ENCODE assay signal across 11 mouse cellular contexts in the genomic region with DNA sequence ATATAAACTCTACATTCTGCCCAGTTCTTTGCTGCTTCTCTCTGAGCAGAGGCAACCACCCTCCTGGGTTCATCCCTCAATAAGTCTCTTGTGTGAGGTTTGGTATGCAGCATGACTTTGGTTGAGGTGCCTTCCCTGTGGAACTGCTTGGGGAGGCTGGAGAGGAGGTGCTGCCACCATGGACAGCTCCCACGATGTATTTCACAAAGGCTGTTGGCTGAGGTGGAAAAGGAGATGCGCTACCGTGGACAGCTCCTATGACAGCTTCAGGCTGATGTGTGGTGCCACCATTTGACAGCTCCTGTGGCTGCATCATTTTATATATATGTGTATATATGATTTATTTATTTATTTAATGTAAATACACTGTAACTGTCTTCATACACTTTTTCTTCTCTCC. TPM values are rescaled to one million over a fixed set of nuclear protein-coding genes. Genes with fewer than 3 reads are reported as not detected.
DNase-seq lines count a peak whose midpoint lies in the region; ATAC-seq and TF ChIP-seq lines count a peak whose summit lies in the region.
"Had no signal": no experiment of that assay in that cellular context is flagged by ENCODE, and none has a peak within 500 bp of the region (broad histone marks: within the 10 kb centered on the region; RNA-seq: fewer than 3 reads in every experiment).

No protein-coding gene starts in this region.

- no peak overlapping the region for H3K9ac ChIP-seq in lung, embryonic 14.5 days

- 20% methylated on average over 3 of the region's 3 CpGs for WGBS in lung, embryonic 14.5 days

- DNase-seq in adrenal gland, postnatal 10 days = peak; percentile 51
- DNase-seq in adrenal gland, postnatal 4 days (ENCODE audit: low spot score in 2 of 2) = no peak
- DNase-seq in lung, embryonic 14.5 days = peak; percentile 79
- DNase-seq in lung, adult 18-20 months = no peak
- peak; percentile 77 for DNase-seq in embryo, embryonic 10 days (ENCODE audit: low spot score)
- peak; percentile 71 for DNase-seq in mesoderm, embryonic 11.5 days (ENCODE audit: low read depth, low spot score)
- no peak for DNase-seq in left cerebral cortex, postnatal 14 days (ENCODE audit: low spot score in 2 of 2)
- no peak for DNase-seq in T-cell, adult 2 months (ENCODE audit: low spot score)

- H3K4me3 ChIP-seq in lung, embryonic 14.5 days (ENCODE audit: low read depth, low read length) = no peak overlapping the region
- H3K4me3 ChIP-seq: forebrain, embryonic 10.5 days; left cerebral cortex, adult 2 months had no signal

- TF ChIP-seq CTCF in lung, embryonic 14.5 days (IDR thresholded peaks at IDR 0.05; ENCODE audit: low read depth) = no peak

- intact Hi-C loops in left cerebral cortex, postnatal 14 days (cut with DNase I) = no loop called here

- no peak overlapping the region for H3K27ac ChIP-seq in lung, embryonic 14.5 days (ENCODE audit: low read depth)
- H3K27ac ChIP-seq: forebrain, embryonic 10.5 days; left cerebral cortex, adult 2 months had no signal

- H3K4me2 ChIP-seq in lung, embryonic 14.5 days = no peak overlapping the region

- ATAC-seq in lung, embryonic 14.5 days (ENCODE audit: insufficient read depth) = no peak

- no peaks in the 10 kb centered on the region for H3K4me1 ChIP-seq in lung, embryonic 14.5 days (ENCODE audit: insufficient read depth)

- peaks cover 12% of the 10 kb centered on the region for H3K27me3 ChIP-seq in lung, embryonic 14.5 days (ENCODE audit: insufficient read depth, low read length)

- H3K36me3 ChIP-seq in lung, embryonic 14.5 days (ENCODE audit: insufficient read depth) = peaks cover 19% of the 10 kb centered on the region

- H3K9me3 ChIP-seq in lung, embryonic 14.5 days (ENCODE audit: low read depth, low read length) = no peaks in the 10 kb centered on the region
- H3K9me3 ChIP-seq: forebrain, embryonic 10.5 days had no signal

RNA-seq across cellular contexts. Expression of a gene that starts 12.3 kb away (rescaled TPM):
- total RNA-seq in adrenal gland, postnatal 10 days (2021) = 10 to 100 TPM; 19.1 to 35.7 TPM
- total RNA-seq in adrenal gland, postnatal 4 days (2021) = 10 to 100 TPM; 32.2 to 45.5 TPM
- 1.6 and 2.5 TPM in 2 replicates for polyA plus RNA-seq in lung, embryonic 14.5 days (2014; fragmentation: Nextera tagmentation; extraction: Ambion mirVana)
- total RNA-seq in left cerebral cortex, postnatal 14 days (2021) = 100 to 1,000 TPM; 839 to 875 TPM
- total RNA-seq: hematopoietic stem cell, adult 5-6 weeks had no signal

RNA-seq across cellular contexts. Expression of a gene that starts 14.2 kb away (rescaled TPM):
- 10 to 100 TPM; 18.1 to 20.7 TPM for total RNA-seq in adrenal gland, postnatal 10 days (2021)
- total RNA-seq in adrenal gland, postnatal 4 days (2021) = 10 to 100 TPM; 27.9 to 30.8 TPM
- 18.0 and 21.2 TPM in 2 replicates for polyA plus RNA-seq in lung, embryonic 14.5 days (2014; fragmentation: Nextera tagmentation; extraction: Ambion mirVana)
- total RNA-seq in left cerebral cortex, postnatal 14 days (2021) = 10 to 100 TPM; 18.3 to 20.0 TPM

RNA-seq across cellular contexts. Expression of a gene that starts 17.5 kb away (rescaled TPM):
- total RNA-seq in adrenal gland, postnatal 10 days (2021) = 10 to 100 TPM; 33.0 to 50.3 TPM
- 10 to 100 TPM; 65.6 to 69.4 TPM for total RNA-seq in adrenal gland, postnatal 4 days (2021)
- polyA plus RNA-seq in lung, embryonic 14.5 days (2014; fragmentation: Nextera tagmentation; extraction: Ambion mirVana) = 67.0 and 70.3 TPM in 2 replicates
- total RNA-seq in left cerebral cortex, postnatal 14 days (2021) = 10 to 100 TPM; 23.3 to 24.8 TPM

Comparison
In these comparisons a context has a peak if more than half of its experiments do, and no peak if none do; other contexts are left out.
1. DNase-seq: peak in adrenal gland, postnatal 10 days (single experiment), lung, embryonic 14.5 days (single experiment), embryo, embryonic 10 days (single experiment) and mesoderm, embryonic 11.5 days (single experiment); none in adrenal gland, postnatal 4 days (0 of 2), lung, adult 18-20 months (0 of 2), left cerebral cortex, postnatal 14 days (0 of 2) and T-cell, adult 2 months (single experiment).
2. RNA of a gene that starts 12.3 kb away (total RNA-seq): 839 to 875 TPM in left cerebral cortex, postnatal 14 days; 32.2 to 45.5 TPM in adrenal gland, postnatal 4 days and 19.1 to 35.7 TPM in adrenal gland, postnatal 10 days; every median in the first group is over 10 times any median in the second.